Mouse (Mus musculus) small intestine, adult 2 months (tissue): ENCODE data around the gene Atg9b.

Experiments used
- CTCF ChIP-seq: fragments of 200-500 bp; IDR thresholded peaks from 2 replicates; pipeline ENCODE4 v1.5.1; 2012; ENCODE audit warnings: low read depth, mild to moderate bottlenecking, control low read depth, inconsistent platforms, low read length, moderate library complexity, mixed read lengths; ENCODE audit not compliant: insufficient replicate concordance, insufficient read length; ENCODE audit errors: extremely low read depth
- POLR2A ChIP-seq: fragments of 200-500 bp; IDR thresholded peaks from 2 replicates; pipeline ENCODE4 v1.6.1; 2012; ENCODE audit warnings: low read depth, mild to moderate bottlenecking, control low read depth, inconsistent platforms, low read length, moderate library complexity

DNA sequence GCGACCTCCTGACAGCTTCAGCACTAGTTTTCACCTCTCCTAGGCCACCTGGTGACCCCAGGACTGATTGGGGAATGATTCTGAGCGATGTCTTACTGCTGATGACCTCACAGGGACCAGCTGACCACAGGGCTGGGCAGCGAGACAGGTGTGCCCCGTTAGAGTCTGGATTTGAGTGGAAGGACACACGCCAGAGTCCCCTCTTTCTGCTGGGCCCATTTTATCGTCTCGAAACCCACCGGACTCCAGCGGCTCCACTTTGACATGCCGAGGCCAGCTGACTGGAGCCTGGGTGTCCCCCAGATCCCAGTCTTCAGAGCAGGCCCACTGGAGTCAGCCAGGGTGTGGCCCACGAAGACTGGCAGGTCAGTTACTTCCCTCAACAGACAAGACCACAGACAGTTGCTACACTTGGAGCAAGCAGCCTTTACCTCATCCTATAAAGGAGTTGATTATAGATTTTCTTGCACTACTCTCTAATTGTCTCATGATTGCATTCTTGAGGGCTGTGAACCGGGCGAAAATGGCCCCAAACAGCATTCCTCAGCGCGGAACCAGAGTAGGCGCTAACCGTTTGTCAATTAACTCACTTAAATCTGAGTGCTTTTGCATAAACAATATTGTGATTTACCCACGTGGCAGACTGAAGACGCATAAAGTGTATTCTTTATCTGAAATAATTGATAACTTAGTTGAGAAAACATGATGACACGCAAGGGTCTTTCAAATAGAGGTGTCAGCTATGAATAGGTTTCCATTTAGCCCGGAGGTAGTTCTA lies 32.2 kb upstream of the Atg9b start:
- TF ChIP-seq CTCF, result no peak
- TF ChIP-seq POLR2A, result no peak
